Mouse (Mus musculus) kidney, embryonic 16.5 days (tissue): ENCODE measurements at regions not wholly inside any gene's neighbourhood (a gene's known extent, or its start where the extent isn't known, plus 50 kb on each side); places are given as distances from the start of the nearest gene placed in this dataset.

Experiments
- ATAC-seq: fragments of 200-750 bp; cut with Nextera tagmentation; 2 replicates; pipeline ENCODE4 v1.8.0; 2017; ENCODE audit warnings: moderate TSS enrichment; ENCODE audit not compliant: low FRiP score, low TSS enrichment
- H3K27ac ChIP-seq: fragments of 300-500 bp; sonication (generic); 2 replicates; pipeline ENCODE4 v1.5.1; 2014; ENCODE audit warnings: low read length
- H3K27me3 ChIP-seq: fragments of 300-500 bp; sonication (generic); 2 replicates; pipeline ENCODE4 v1.6.1; 2014; ENCODE audit warnings: low read length, control low read depth, mixed read lengths; ENCODE audit not compliant: insufficient read depth
- H3K36me3 ChIP-seq: fragments of 300-500 bp; sonication (generic); 2 replicates; pipeline ENCODE4 v1.6.1; 2014; ENCODE audit warnings: low read length, control low read depth, mixed read lengths; ENCODE audit not compliant: insufficient read depth
- H3K4me1 ChIP-seq: fragments of 300-500 bp; sonication (generic); 2 replicates; pipeline ENCODE4 v1.6.1; 2014; ENCODE audit warnings: low read length, control low read depth, mixed read lengths; ENCODE audit not compliant: insufficient read depth
- H3K4me2 ChIP-seq: fragments of 300-500 bp; sonication (generic); replicated peaks from 2 replicates; pipeline ENCODE4 v1.6.1; 2014; ENCODE audit warnings: low read depth, low read length
- H3K4me3 ChIP-seq: fragments of 300-500 bp; sonication (generic); 2 replicates; pipeline ENCODE4 v1.5.1; 2014; ENCODE audit warnings: mild to moderate bottlenecking, low read length
- H3K9ac ChIP-seq: fragments of 300-500 bp; sonication (generic); replicated peaks from 2 replicates; pipeline ENCODE4 v1.6.1; 2014; ENCODE audit warnings: low read length
- H3K9me3 ChIP-seq: fragments of 300-500 bp; sonication (generic); 2 replicates; pipeline ENCODE4 v1.6.1; 2016; ENCODE audit warnings: low read length, control low read depth
- WGBS: fragments of 180-500 bp; shearing (Covaris S2); extraction: QIAGEN DNeasy Blood & Tissue Kit; methylation state at CpG from one replicate; pipeline ENCODE4 v1.1.7; 2014; 5-methylcytosine and 5-hydroxymethylcytosine counted together

GRCm38 (mm10) chr2:9801484-9801883 is 79.6 kb upstream of the 4930412O13Rik start:
- Histone ChIP-seq H3K4me3 (no peak overlapping the region), H3K9ac (no peak overlapping the region), H3K27ac (no peak overlapping the region), H3K4me2 (no peak overlapping the region), H3K27me3 (no peaks in the 10 kb centered on the region), H3K36me3 (no peaks in the 10 kb centered on the region), H3K9me3 (no peaks in the 10 kb centered on the region), H3K4me1 (0 out of 2 replicates have a peak, but pooled peaks cover 4% of the 10 kb centered on the region)
- no peak for ATAC-seq
- 85% methylated on average over 8 of the region's 8 CpGs for WGBS

GRCm38 (mm10) chr2:9804306-9804705 is 76.7 kb upstream of the 4930412O13Rik start:
- H3K4me3 ChIP-seq, result no peak overlapping the region
- ATAC-seq, result no peak
- no peak overlapping the region for H3K27ac ChIP-seq
- 0 out of 2 replicates have a peak, but pooled peaks cover 4% of the 10 kb centered on the region for H3K4me1 ChIP-seq
- WGBS, result 67% methylated on average over 3 of the region's 3 CpGs
- H3K27me3 ChIP-seq, result no peaks in the 10 kb centered on the region
- H3K9me3 ChIP-seq, result no peaks in the 10 kb centered on the region
- no peak overlapping the region for H3K9ac ChIP-seq
- no peak overlapping the region for H3K4me2 ChIP-seq
- no peaks in the 10 kb centered on the region for H3K36me3 ChIP-seq

- H3K4me1 ChIP-seq, result 0 out of 2 replicates have a peak, but pooled peaks cover 4% of the 10 kb centered on the region
- no peaks in the 10 kb centered on the region for H3K27me3 ChIP-seq
- no peaks in the 10 kb centered on the region for H3K9me3 ChIP-seq
- 59% methylated on average over 6 of the region's 6 CpGs for WGBS
- no peaks in the 10 kb centered on the region for H3K36me3 ChIP-seq
- H3K4me2 ChIP-seq, result no peak overlapping the region
- H3K4me3 ChIP-seq, result no peak overlapping the region
- H3K27ac ChIP-seq, result no peak overlapping the region
- no peak overlapping the region for H3K9ac ChIP-seq
- ATAC-seq, result no peak
These were observed 75.5 kb upstream of the 4930412O13Rik start for GRCm38 (mm10) chr2:9805590-9805989.
